Mouse (Mus musculus): Measurements from ENCODE around the gene Ctf1. TPM values are rescaled to one million over a fixed set of nuclear protein-coding genes. Genes with fewer than 3 reads are reported as not detected.

The Ctf1 gene
- polyA plus RNA-seq, 1 experiment = 20.1 TPM

DNA sequence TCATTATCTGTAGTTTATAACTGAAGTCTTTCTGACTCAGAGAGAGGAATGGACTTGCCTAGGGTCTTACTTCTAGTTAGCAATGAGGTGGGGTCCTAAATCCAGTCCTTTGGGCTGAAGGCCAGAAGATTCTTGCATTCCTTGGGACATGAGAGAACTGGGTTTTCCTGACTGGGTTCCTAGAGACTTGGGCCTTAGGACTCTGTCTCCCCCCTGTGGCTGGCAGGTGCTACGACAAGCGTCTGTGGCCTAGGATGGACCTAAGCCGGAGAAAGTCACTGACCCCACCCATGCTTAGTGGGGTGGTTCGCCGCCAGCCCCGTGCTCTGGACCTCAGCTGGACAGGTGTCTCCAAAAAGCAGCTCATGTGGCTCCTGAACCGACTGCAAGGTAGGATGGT, 48.5 kb downstream of the Ctf1 start:
- H3K4me3 ChIP-seq (replicated peaks; ENCODE audit: extremely low read depth, low read depth, low read length) = no peak overlapping the region
- TF ChIP-seq POLR2A (IDR thresholded peaks at IDR 0.05; ENCODE audit: borderline replicate concordance, extremely low read depth, low read depth, low read length) = no peak
- TF ChIP-seq CTCF (IDR thresholded peaks at IDR 0.05; ENCODE audit: insufficient read depth, low read length) = peak; percentile 97
- WGBS = 12% methylated on average over 7 of the region's 7 CpGs
- H3K4me1 ChIP-seq (ENCODE audit: control insufficient read depth, insufficient read depth, low read length) = no peaks in the 10 kb centered on the region
- peak; percentile 73 for DNase-seq

DNA sequence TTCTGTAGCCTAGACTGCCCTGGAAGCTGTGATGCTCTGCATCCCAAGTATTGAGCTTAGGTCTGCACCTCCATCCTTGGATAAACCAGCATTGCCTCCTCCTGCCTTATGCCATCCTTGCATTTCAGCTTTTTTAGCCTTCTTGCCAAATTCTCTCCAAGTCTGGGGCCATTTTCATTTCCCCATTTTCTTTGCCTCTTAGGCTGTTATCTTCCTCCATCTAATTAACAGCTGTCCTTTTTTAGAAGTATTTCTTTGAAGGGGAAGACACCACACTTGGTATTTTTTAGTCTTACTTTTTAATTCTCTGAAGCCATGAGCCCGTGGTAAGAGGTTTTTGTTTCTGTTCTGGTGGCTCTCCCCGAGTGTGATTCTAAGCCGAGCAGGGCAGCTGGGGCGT, 51.1 kb downstream of the Ctf1 start:
- TF ChIP-seq POLR2A (IDR thresholded peaks at IDR 0.05; ENCODE audit: borderline replicate concordance, extremely low read depth, low read depth, low read length) (no peak), CTCF (IDR thresholded peaks at IDR 0.05; ENCODE audit: insufficient read depth, low read length) (no peak)
- Histone ChIP-seq H3K4me3 (replicated peaks; ENCODE audit: extremely low read depth, low read depth, low read length) (no peak overlapping the region), H3K4me1 (ENCODE audit: control insufficient read depth, insufficient read depth, low read length) (0 out of 2 replicates have a peak, but pooled peaks cover 3% of the 10 kb centered on the region)
- DNase-seq = no peak
- WGBS = 82% methylated on average over 4 of the region's 4 CpGs

DNA sequence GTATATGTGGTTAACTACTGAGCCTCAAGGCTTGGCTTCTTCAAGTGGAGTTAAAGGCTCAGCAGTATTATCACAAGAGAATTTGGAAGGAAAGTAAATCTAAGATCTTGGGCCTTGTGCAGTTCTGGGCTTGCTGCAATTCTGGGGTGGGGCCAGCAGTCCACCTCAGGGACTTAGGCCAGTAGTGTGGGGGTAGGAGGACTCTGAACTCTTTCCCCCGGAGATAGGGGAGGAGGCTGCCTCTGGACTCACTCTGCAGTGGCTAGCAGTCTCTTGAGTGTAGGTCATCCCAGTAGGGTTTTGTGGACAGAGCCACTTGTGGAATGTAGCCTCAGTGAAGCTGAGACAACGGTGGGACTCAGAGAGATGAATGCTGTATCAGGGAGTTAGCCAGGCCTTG, 53.2 kb downstream of the Ctf1 start:
- TF ChIP-seq POLR2A (IDR thresholded peaks at IDR 0.05; ENCODE audit: borderline replicate concordance, extremely low read depth, low read depth, low read length) = no peak
- no peak for TF ChIP-seq CTCF (IDR thresholded peaks at IDR 0.05; ENCODE audit: insufficient read depth, low read length)
- peaks cover 3% of the 10 kb centered on the region; the same call in 1 of the 2 replicates for H3K4me1 ChIP-seq (ENCODE audit: control insufficient read depth, insufficient read depth, low read length)
- no peak for DNase-seq
- WGBS = 79% methylated on average over 2 of the region's 2 CpGs
- H3K4me3 ChIP-seq (replicated peaks; ENCODE audit: extremely low read depth, low read depth, low read length) = no peak overlapping the region

DNA sequence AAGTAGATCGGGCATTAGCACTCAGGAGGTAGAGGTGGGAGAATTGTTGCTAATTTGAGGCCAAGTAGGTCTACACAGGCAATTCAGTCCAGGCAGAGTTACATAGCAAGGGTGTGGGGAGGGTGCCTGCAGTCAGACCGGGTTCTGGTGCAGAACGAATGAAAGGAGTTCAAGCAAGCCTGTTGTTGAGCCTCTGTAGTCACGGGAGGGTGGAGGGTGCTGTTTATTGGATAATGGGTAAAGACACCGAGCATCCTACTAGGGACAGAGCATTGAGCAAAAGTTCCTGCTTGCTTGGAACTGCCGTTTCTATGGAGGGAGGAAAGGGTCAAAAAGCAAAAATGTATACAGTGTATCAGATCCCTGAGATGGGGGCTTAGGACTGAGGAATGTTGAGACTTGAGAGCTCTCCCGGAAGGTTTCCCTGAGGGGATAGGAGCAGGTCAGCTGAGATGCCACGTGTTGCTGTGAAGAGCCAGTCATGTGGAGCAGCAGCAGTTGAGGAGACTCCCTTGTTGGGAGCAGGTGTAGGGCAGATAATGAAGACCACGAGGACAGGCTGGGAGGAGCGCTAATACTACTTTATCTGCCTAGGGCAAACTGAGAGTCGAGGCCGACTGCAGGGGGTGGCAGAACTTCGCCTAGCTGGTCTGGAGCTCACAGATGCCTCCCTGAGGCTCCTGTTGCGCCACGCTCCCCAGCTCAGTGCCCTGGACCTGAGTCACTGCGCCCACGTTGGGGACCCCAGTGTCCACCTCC, 54.5 kb downstream of the Ctf1 start:
- no peak for TF ChIP-seq POLR2A (IDR thresholded peaks at IDR 0.05; ENCODE audit: borderline replicate concordance, extremely low read depth, low read depth, low read length)
- TF ChIP-seq CTCF (IDR thresholded peaks at IDR 0.05; ENCODE audit: insufficient read depth, low read length) = no peak
- no peak for DNase-seq
- WGBS = 74% methylated on average over 17 of the region's 17 CpGs
- no peak overlapping the region for H3K4me3 ChIP-seq (replicated peaks; ENCODE audit: extremely low read depth, low read depth, low read length)
- peaks cover 3% of the 10 kb centered on the region; the same call in 1 of the 2 replicates for H3K4me1 ChIP-seq (ENCODE audit: control insufficient read depth, insufficient read depth, low read length)

Other genes with a start within 250 kb of the Ctf1 start
- 32.0 and 42.2 TPM in 2 replicates for gene Fbrs, start 233.5 kb upstream of the Ctf1 start, polyA plus RNA-seq (2012; rRNA removed)
- 27.0 and 32.8 TPM in 2 replicates for gene Srcap, start 200.8 kb upstream of the Ctf1 start, polyA plus RNA-seq (2012; rRNA removed)
- 8.1 and 10.0 TPM in 2 replicates for gene Gm42715, start 193.2 kb upstream of the Ctf1 start, polyA plus RNA-seq (2012; rRNA removed)
- gene Tmem265, start 151.3 kb upstream of the Ctf1 start, polyA plus RNA-seq (2012; rRNA removed) = 1.7 and 4.2 TPM in 2 replicates
- 54.9 and 70.9 TPM in 2 replicates for gene Phkg2, start 139.4 kb upstream of the Ctf1 start, polyA plus RNA-seq (2012; rRNA removed)
- gene Ccdc189, start 124.1 kb upstream of the Ctf1 start, polyA plus RNA-seq (2012; rRNA removed) = 14.0 and 16.5 TPM in 2 replicates
- gene Rnf40, start 124.0 kb upstream of the Ctf1 start, polyA plus RNA-seq (2012; rRNA removed) = 26.1 and 32.8 TPM in 2 replicates
- 13.9 and 15.4 TPM in 2 replicates for gene Zfp629, start 96.9 kb upstream of the Ctf1 start, polyA plus RNA-seq (2012; rRNA removed)
- 22.0 and 26.8 TPM in 2 replicates for gene Bcl7c, start 3.8 kb upstream of the Ctf1 start, polyA plus RNA-seq (2012; rRNA removed)
- gene Ctf2, start 19.4 kb downstream of the Ctf1 start, polyA plus RNA-seq (2012; rRNA removed) = not detected in 2 replicates
- 25.9 and 27.3 TPM in 2 replicates for gene Fbxl19, start 31.8 kb downstream of the Ctf1 start, polyA plus RNA-seq (2012; rRNA removed)
- 39.1 and 45.6 TPM in 2 replicates for gene Orai3, start 57.1 kb downstream of the Ctf1 start, polyA plus RNA-seq (2012; rRNA removed)
- 10.8 and 15.6 TPM in 2 replicates for gene Setd1a, start 63.9 kb downstream of the Ctf1 start, polyA plus RNA-seq (2012; rRNA removed)
- gene Gm49388, start 72.9 kb downstream of the Ctf1 start, polyA plus RNA-seq (2012; rRNA removed) = not detected in 2 replicates
- gene Hsd3b7, start 87.9 kb downstream of the Ctf1 start, polyA plus RNA-seq (2012; rRNA removed) = 79.4 and 81.7 TPM in 2 replicates
- 63.5 and 77.9 TPM in 2 replicates for gene Stx4a, start 111.6 kb downstream of the Ctf1 start, polyA plus RNA-seq (2012; rRNA removed)
- 5.1 and 7.6 TPM in 2 replicates for gene Stx1b, start 111.8 kb downstream of the Ctf1 start, polyA plus RNA-seq (2012; rRNA removed)
- gene Zfp646, start 163.5 kb downstream of the Ctf1 start, polyA plus RNA-seq (2012; rRNA removed) = 22.0 and 23.4 TPM in 2 replicates
- 6.0 and 6.7 TPM in 2 replicates for gene Zfp668, start 164.1 kb downstream of the Ctf1 start, polyA plus RNA-seq (2012; rRNA removed)
- 3.4 and 5.0 TPM in 2 replicates for gene Prss53, start 178.2 kb downstream of the Ctf1 start, polyA plus RNA-seq (2012; rRNA removed)
- not detected in 2 replicates for gene Gm21974, start 182.7 kb downstream of the Ctf1 start, polyA plus RNA-seq (2012; rRNA removed)
- gene Vkorc1, start 182.9 kb downstream of the Ctf1 start, polyA plus RNA-seq (2012; rRNA removed) = 176 and 201 TPM in 2 replicates
- gene Bckdk, start 191.3 kb downstream of the Ctf1 start, polyA plus RNA-seq (2012; rRNA removed) = 72.7 and 94.7 TPM in 2 replicates
- gene Kat8, start 199.8 kb downstream of the Ctf1 start, polyA plus RNA-seq (2012; rRNA removed) = 10.4 and 12.5 TPM in 2 replicates
- gene Prss8, start 217.4 kb downstream of the Ctf1 start, polyA plus RNA-seq (2012; rRNA removed) = 157 and 158 TPM in 2 replicates
- 14.6 and 17.5 TPM in 2 replicates for gene Prss36, start 234.0 kb downstream of the Ctf1 start, polyA plus RNA-seq (2012; rRNA removed)

Data from lung, adult 2 months (tissue).